Comparison of ENCODE assay signal across 9 mouse cellular contexts in the genomic region with DNA sequence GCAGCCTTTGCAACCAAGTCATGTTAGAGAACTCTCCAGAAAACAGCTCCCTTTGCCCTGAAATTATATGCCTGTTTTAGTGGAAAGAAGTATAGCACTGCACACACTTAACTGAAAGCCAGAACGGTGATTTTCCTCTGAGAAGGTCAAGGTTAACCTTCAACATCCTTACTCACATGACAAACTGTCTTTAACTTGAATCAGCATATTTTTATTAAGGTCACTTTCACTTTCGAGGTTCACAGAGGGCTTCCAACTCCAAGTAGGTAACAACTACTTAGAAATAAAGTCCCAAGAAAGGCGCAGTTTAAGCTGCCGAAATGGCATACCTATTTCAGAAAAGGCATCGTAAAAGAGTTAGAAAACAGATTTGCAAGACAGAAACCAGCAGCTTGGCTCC.
"Had no signal": no experiment of that assay in that cellular context is flagged by ENCODE, and none has a peak within 500 bp of the region (broad histone marks: within the 10 kb centered on the region; RNA-seq: fewer than 3 reads in every experiment).

No protein-coding gene starts in this region.

- DNase-seq: kidney, postnatal 25 days; layer of hippocampus, adult 9-11 months; liver, embryonic 13.5 days; lung, adult 2 months; lung, postnatal 14 days; lung, postnatal 4 days; thymus, adult 2 months; thymus, postnatal 14 days had no signal

- ATAC-seq: midbrain, embryonic 15.5 days had no signal
